Mouse (Mus musculus) neural tube, embryonic 14.5 days (tissue): Measurements from ENCODE around the gene Sumf1. TPM values are rescaled to one million over a fixed set of nuclear protein-coding genes. Genes with fewer than 3 reads are reported as not detected.

ENCODE experiments used
- ATAC-seq: fragments of 200-750 bp; cut with Nextera tagmentation; 2 replicates; pipeline ENCODE4 v1.8.0; 2017; ENCODE audit warnings: low read depth, mild to moderate bottlenecking, moderate TSS enrichment, moderate library complexity
- H3K27ac ChIP-seq: fragments of 300-500 bp; sonication (generic); 2 replicates; pipeline ENCODE4 v1.5.1; 2014; ENCODE audit warnings: low read depth, mild to moderate bottlenecking, control low read depth, low read length, moderate library complexity, mixed read lengths
- H3K27me3 ChIP-seq: fragments of 300-500 bp; sonication (generic); 2 replicates; pipeline ENCODE4 v1.6.1; 2014; ENCODE audit warnings: low read length; ENCODE audit not compliant: control insufficient read depth, insufficient read depth
- H3K36me3 ChIP-seq: fragments of 300-500 bp; sonication (generic); 2 replicates; pipeline ENCODE4 v1.6.1; 2014; ENCODE audit warnings: low read length, mixed read lengths; ENCODE audit not compliant: control insufficient read depth, insufficient read depth
- H3K4me1 ChIP-seq: fragments of 300-500 bp; sonication (generic); 2 replicates; pipeline ENCODE4 v1.6.1; 2014; ENCODE audit warnings: low read length; ENCODE audit not compliant: control insufficient read depth, insufficient read depth
- H3K4me2 ChIP-seq: fragments of 300-500 bp; sonication (generic); 2 replicates; pipeline ENCODE4 v1.6.1; 2014; ENCODE audit warnings: mild to moderate bottlenecking, low read depth, low read length, control low read depth
- H3K4me3 ChIP-seq: fragments of 300-500 bp; sonication (generic); 2 replicates; pipeline ENCODE4 v1.5.1; 2014; ENCODE audit warnings: low read depth, low read length, control low read depth, mixed read lengths
- H3K9ac ChIP-seq: fragments of 300-500 bp; sonication (generic); replicated peaks from 2 replicates; pipeline ENCODE4 v1.6.1; 2014; ENCODE audit warnings: low read depth, mild to moderate bottlenecking, control low read depth, low read length, mixed read lengths
- H3K9me3 ChIP-seq: fragments of 300-500 bp; sonication (generic); 2 replicates; pipeline ENCODE4 v1.6.1; 2016; ENCODE audit warnings: low read length; ENCODE audit not compliant: control insufficient read depth
- WGBS: fragments of 180-500 bp; shearing (Covaris S2); extraction: QIAGEN DNeasy Blood & Tissue Kit; methylation state at CpG from one replicate; pipeline ENCODE4 v1.1.7; 2014; 5-methylcytosine and 5-hydroxymethylcytosine counted together
- polyA plus RNA-seq: library from polyadenylated mRNA; unstranded; fragments of >200 nt; fragmentation: Nextera tagmentation; extraction: Ambion mirVana; gene quantifications from 2 replicates; pipeline ENCODE4 v1.2.1, GENCODE M21; 2014

Sumf1 gene
- polyA plus RNA-seq, 1 experiment from 2014 or later: 9.3 TPM

DNA sequence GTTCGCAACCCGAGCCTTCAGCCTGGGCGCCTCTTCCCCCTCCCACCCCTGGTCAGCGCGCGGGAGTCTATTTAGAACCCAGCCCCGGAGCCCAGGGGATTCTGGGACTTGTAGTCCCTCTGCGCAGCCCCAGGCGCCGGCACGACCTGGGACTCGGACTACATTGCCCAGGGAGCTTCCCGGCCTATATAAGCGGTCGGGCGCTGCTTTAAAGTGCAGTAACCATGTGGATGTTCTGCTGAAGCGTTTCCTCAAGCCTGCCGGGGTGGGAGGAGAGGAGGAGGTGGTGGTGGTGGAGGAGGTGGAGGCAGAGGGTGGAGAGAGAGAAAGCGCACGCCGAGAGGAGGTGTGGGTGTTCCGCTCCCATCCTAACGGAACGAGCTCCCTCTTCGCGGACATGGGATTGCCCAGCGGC lies 27.5 kb upstream of the Sumf1 start, which contains the start of gene Itpr1:
Gene Itpr1 (plus strand): TSS at position 216 of the 415 bp plus-strand sequence.
- Histone ChIP-seq H3K27me3 (no peaks in the 10 kb centered on the region), H3K27ac (no peak within 1 kb of the TSS), H3K4me3 (peak within 1 kb of the TSS; percentile 57), H3K4me2 (peak within 1 kb of the TSS; percentile 92), H3K9ac (peak within 1 kb of the TSS; percentile 51), H3K36me3 (no peaks in the 10 kb centered on the region), H3K4me1 (0 out of 2 replicates have a peak, but pooled peaks cover 5% of the 10 kb centered on the region), H3K9me3 (no peaks in the 10 kb centered on the region)
- WGBS: 1% methylated on average over 26 of the region's 27 CpGs
- ATAC-seq: peak; percentile 100

GRCm38 (mm10) chr6:108211896-108212880 lies 26.8 kb upstream of the Sumf1 start:
- peak overlapping the region; percentile 92 for H3K4me2 ChIP-seq
- no peak overlapping the region for H3K27ac ChIP-seq
- H3K9me3 ChIP-seq: no peaks in the 10 kb centered on the region
- peak overlapping the region; percentile 51 for H3K9ac ChIP-seq
- H3K4me3 ChIP-seq: peak overlapping the region; percentile 57
- peak; percentile 10; the same call in 1 of the 2 replicates for ATAC-seq
- H3K27me3 ChIP-seq: no peaks in the 10 kb centered on the region
- H3K4me1 ChIP-seq: 0 out of 2 replicates have a peak, but pooled peaks cover 5% of the 10 kb centered on the region
- 7% methylated on average over 36 of the region's 36 CpGs for WGBS
- no peaks in the 10 kb centered on the region for H3K36me3 ChIP-seq

DNA sequence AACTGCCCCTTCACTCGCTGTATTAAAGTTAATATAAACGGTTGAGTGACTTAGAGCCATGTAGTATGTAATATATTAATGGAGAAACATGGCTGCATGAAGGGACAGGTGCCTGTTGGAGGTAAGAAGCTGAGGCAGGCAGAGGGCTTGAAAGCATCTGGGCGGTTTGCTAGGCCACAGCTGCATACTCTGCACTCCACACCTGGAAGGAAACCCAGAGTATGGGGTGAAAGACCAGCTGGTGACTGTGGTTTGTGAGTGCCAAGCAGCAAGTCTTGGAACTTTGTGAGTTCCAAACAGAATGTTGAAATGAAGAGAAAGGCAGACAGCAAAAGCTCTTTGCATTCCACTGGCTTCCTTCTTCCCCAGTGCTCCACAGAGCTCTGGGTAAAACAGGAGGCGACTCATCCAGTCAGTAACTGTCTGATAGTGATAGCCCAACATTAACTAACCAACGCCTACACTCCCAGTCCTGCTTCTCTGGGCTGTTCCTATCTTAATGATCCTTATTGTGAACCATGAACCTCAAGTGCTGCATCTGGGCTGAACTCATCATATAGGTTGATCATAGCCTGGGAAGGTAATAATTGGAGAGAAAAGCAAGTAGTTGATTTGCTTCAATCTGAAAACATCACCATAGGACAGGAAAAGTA lies 21.7 kb upstream of the Sumf1 start:
- no peak overlapping the region for H3K9ac ChIP-seq
- H3K4me2 ChIP-seq: no peak overlapping the region
- H3K4me1 ChIP-seq: no peaks in the 10 kb centered on the region
- H3K27ac ChIP-seq: no peak overlapping the region
- no peaks in the 10 kb centered on the region for H3K36me3 ChIP-seq
- no peak overlapping the region for H3K4me3 ChIP-seq
- no peak for ATAC-seq
- no peaks in the 10 kb centered on the region for H3K9me3 ChIP-seq
- 86% methylated on average over 5 of the region's 5 CpGs for WGBS
- H3K27me3 ChIP-seq: no peaks in the 10 kb centered on the region

DNA sequence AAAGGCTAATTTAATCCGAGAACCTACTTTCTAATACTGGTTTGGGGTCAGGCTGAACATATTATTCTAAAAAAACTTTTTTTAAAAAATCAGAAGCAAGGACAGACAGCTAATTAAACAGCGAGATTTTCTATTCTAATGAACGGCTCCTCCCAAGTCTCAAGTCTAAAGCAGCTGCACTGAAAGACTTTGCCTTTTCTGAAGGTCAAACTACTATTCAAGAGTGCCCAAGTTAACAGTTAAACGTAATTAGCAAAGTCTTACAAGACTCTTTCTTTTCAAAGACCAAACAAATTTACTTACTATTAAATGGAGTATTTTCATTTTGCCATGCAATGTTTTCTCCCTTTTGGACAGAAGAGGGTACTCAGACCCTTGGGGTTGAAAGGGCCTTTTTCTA lies 20.8 kb upstream of the Sumf1 start:
- Histone ChIP-seq H3K27me3 (no peaks in the 10 kb centered on the region), H3K4me3 (no peak overlapping the region)
- WGBS: 85% methylated on average over 4 of the region's 4 CpGs

GRCm38 (mm10) chr6:108204322-108204721 lies 18.9 kb upstream of the Sumf1 start:
- Histone ChIP-seq H3K4me1 (no peaks in the 10 kb centered on the region), H3K27me3 (no peaks in the 10 kb centered on the region), H3K9me3 (no peaks in the 10 kb centered on the region), H3K27ac (no peak overlapping the region), H3K36me3 (no peaks in the 10 kb centered on the region), H3K9ac (no peak overlapping the region), H3K4me2 (no peak overlapping the region), H3K4me3 (no peak overlapping the region)
- ATAC-seq: no peak
- 95% methylated on average over 2 of the region's 2 CpGs for WGBS

More for the DNA sequence above, 20.8 kb upstream of the Sumf1 start:
- no peaks in the 10 kb centered on the region for H3K36me3 ChIP-seq
- no peaks in the 10 kb centered on the region for H3K9me3 ChIP-seq
- no peaks in the 10 kb centered on the region for H3K4me1 ChIP-seq
- H3K9ac ChIP-seq: no peak overlapping the region
- no peak overlapping the region for H3K27ac ChIP-seq
- no peak for ATAC-seq
- no peak overlapping the region for H3K4me2 ChIP-seq

- Histone ChIP-seq H3K4me1 (no peaks in the 10 kb centered on the region), H3K36me3 (no peaks in the 10 kb centered on the region), H3K9me3 (no peaks in the 10 kb centered on the region), H3K27ac (no peak overlapping the region), H3K27me3 (no peaks in the 10 kb centered on the region), H3K4me2 (no peak overlapping the region), H3K4me3 (no peak overlapping the region), H3K9ac (no peak overlapping the region)
- 90% methylated on average over 7 of the region's 7 CpGs for WGBS
- ATAC-seq: no peak
Observed at GRCm38 (mm10) chr6:108198286-108198685, 12.9 kb upstream of the Sumf1 start.

DNA sequence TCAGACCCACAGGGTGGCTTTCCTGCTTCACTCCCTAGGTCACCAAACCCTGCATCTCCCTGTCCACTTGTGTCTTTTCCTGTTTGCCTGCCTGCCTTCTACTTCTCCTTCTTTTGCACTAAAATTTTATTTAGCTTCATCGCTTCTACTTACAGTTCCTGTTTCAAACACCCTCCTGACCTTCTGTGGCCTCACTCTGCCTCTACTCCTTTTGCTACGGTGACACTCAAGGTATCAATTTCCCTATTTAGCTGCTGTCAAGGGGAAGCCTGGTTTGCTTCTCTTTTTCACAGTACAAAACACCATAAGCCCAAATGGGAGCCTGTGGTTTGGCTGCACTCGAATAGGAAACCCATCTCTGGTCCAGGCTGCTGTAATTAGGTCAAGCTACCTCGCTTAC lies 11.7 kb upstream of the Sumf1 start:
- Histone ChIP-seq H3K27me3 (no peaks in the 10 kb centered on the region), H3K9ac (no peak overlapping the region), H3K4me2 (no peak overlapping the region), H3K27ac (no peak overlapping the region), H3K36me3 (no peaks in the 10 kb centered on the region), H3K9me3 (no peaks in the 10 kb centered on the region), H3K4me1 (no peaks in the 10 kb centered on the region), H3K4me3 (no peak overlapping the region)
- ATAC-seq: no peak
- WGBS: 73% methylated on average over 4 of the region's 4 CpGs

- Histone ChIP-seq H3K36me3 (no peaks in the 10 kb centered on the region), H3K27ac (no peak overlapping the region), H3K4me2 (no peak overlapping the region), H3K27me3 (no peaks in the 10 kb centered on the region), H3K9me3 (no peaks in the 10 kb centered on the region), H3K4me3 (no peak overlapping the region), H3K4me1 (no peaks in the 10 kb centered on the region), H3K9ac (no peak overlapping the region)
- WGBS: 87% methylated on average over 7 of the region's 7 CpGs
- ATAC-seq: no peak
Observed at GRCm38 (mm10) chr6:108196665-108197064, 11.3 kb upstream of the Sumf1 start.

GRCm38 (mm10) chr6:108192632-108193031 lies 7.2 kb upstream of the Sumf1 start:
- 56% methylated on average over 4 of the region's 4 CpGs for WGBS
- Histone ChIP-seq H3K4me3 (no peak overlapping the region), H3K9me3 (no peaks in the 10 kb centered on the region), H3K4me1 (no peaks in the 10 kb centered on the region), H3K27me3 (no peaks in the 10 kb centered on the region), H3K4me2 (no peak overlapping the region), H3K9ac (no peak overlapping the region), H3K27ac (no peak overlapping the region), H3K36me3 (no peaks in the 10 kb centered on the region)
- ATAC-seq: no peak
